Mouse (Mus musculus) v-Abl transformed pro-B cells (cell line): ENCODE measurements around the gene Tnrc6c.

Experiments used
- in situ Hi-C, 2 experiments: fragments of 400-800 bp; cut with MboI; formaldehyde crosslinking; loops; one replicate each; pipeline ENCODE4 v1.15.1; 2025; ENCODE audit not compliant: unreplicated experiment in 2 of 2

The Tnrc6c gene

GRCm38 (mm10) chr11:117667152-117667551 lies 13.1 kb downstream of the Tnrc6c start:
- in situ Hi-C loops, result no loop called here

- in situ Hi-C loops, result no loop called here
Measured at GRCm38 (mm10) chr11:117667825-117668224, 13.7 kb downstream of the Tnrc6c start.

GRCm38 (mm10) chr11:117671626-117672025 lies 17.5 kb downstream of the Tnrc6c start:
- in situ Hi-C loops, result no loop called here

- in situ Hi-C loops, result no loop called here
Measured at GRCm38 (mm10) chr11:117674531-117674930, 20.4 kb downstream of the Tnrc6c start.

DNA sequence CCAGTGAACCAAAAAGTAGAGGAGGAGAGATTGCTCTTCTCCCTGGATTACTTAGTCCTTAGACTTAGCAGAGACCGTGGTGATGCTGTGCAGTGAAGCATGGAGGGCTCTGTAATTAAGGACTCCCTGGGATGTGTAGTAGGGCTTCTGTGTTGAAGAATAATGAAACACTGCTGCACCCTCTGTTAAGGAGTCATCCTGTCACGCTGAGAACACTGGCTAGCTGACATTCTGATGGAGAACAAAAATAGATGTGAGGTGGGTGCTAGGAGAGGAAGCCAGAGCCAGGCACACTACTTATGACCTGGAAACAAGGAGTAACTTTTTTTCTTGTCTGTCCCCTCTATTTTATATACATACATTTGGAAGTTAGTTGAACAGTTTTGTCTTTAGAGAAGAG lies 22.6 kb downstream of the Tnrc6c start:
- in situ Hi-C loops, result no loop called here

GRCm38 (mm10) chr11:117677111-117677510 lies 23.0 kb downstream of the Tnrc6c start:
- in situ Hi-C loops, result no loop called here

GRCm38 (mm10) chr11:117677594-117677993 lies 23.5 kb downstream of the Tnrc6c start:
- in situ Hi-C loops, result no loop called here

- in situ Hi-C loops, result no loop called here
Measured at GRCm38 (mm10) chr11:117678155-117678554, 24.1 kb downstream of the Tnrc6c start.

GRCm38 (mm10) chr11:117678740-117679139 lies 24.7 kb downstream of the Tnrc6c start:
- in situ Hi-C loops, result no loop called here

GRCm38 (mm10) chr11:117684640-117685039 lies 30.6 kb downstream of the Tnrc6c start:
- in situ Hi-C loops, result no loop called here

DNA sequence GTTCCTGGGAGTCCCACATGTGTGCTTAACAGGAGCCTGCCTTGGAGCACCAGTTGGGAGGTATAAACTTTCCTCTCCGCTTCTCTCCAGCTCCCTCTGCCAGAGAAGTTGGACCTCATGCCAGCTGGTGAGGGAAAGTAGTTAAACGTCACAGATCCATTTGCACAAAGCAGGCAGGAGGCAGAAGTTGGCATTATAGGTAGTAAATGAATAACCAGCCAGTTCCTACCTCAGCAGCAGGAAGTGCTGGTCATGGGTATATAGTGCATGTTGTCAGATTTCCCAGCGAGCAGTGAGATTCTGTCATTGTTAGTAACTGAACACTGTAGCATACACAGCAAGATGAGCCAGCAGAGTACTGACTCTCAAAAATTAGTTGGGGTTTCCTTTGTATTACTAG lies 31.4 kb downstream of the Tnrc6c start:
- in situ Hi-C loops, result no loop called here

GRCm38 (mm10) chr11:117686021-117686420 lies 31.9 kb downstream of the Tnrc6c start:
- in situ Hi-C loops, result no loop called here

DNA sequence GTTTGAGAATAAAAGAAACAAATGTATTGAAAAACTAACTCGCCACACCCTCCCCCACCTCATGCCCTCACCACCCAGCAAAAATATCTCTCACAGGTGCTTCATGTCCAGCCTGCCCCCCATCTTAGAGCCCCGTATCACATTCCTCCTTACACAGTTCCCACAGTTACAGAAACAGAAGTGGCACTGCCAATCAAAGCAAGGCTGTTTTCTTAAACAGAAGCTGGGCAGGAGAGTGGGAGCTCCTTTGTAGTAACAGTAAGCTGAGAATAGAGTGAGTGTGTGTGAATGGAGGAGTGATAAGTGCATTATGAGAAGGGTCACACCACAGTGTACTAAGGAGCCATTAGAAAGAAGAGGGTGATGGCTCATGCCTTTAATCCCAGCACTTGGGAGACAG lies 34.5 kb downstream of the Tnrc6c start:
- in situ Hi-C loops, result no loop called here

DNA sequence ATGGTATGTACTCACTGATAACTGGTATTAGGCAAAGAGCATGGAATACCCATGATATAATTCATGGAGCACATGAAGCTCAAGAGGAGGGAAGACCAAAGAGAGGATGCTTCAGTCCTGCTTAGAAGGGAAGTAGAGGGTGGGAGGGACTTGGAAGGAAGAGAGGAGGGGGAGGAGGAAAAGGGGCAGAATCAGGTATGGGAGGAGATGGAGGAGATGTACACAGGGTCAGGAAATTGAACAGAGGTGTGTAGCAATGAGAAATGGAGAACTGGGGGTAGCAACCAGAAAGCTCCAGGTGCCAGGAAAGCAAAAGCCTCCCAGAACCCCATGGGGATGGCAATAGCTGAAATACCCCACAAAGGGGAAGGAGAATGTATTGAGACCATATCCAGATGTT lies 37.2 kb downstream of the Tnrc6c start:
- in situ Hi-C loops, result no loop called here

DNA sequence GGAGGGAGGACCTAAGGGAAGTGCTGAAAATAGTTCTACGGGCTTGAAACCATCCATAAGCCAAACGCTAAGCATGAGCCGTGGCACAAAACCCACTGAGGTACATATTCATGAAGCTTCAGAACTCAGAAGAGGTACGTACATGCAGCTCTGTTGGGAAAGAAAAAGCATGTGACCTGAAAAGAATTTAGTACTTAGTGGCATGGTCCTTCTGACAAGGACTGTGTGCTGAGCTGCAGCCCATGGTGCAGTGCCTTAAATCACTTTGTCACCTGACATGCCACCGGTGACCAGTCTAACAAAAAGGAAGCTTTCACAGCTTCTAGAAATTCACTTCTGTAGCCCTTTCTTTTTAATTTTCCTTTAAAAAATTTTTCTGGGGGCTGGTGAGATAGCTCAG lies 40.0 kb downstream of the Tnrc6c start:
- in situ Hi-C loops, result no loop called here

DNA sequence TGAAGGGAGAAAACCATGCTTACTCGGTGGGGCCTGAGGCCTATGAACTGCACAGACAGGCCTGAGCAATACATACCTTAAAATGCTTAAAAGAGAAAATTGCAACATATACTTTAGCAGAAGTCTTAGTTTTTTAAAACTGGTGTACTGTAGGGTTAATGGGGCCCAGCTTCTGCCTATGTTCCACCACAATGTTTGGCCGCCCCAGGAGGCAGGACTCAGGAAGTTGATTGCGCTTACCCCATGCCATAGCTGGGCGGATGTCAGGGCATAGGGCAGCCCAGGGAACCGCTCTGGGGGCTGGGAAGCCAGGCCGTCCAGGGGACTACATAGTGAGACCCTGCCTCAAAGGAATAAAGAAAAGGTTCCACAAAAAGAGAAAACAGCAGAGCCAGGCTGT lies 42.5 kb downstream of the Tnrc6c start:
- in situ Hi-C loops, result no loop called here

- in situ Hi-C loops, result loop anchor here (10.0 kb wide), 1 partner anchor 316 kb away; no protein-coding TSS in a partner anchor
Measured at GRCm38 (mm10) chr11:117700871-117701270, 46.8 kb downstream of the Tnrc6c start.

DNA sequence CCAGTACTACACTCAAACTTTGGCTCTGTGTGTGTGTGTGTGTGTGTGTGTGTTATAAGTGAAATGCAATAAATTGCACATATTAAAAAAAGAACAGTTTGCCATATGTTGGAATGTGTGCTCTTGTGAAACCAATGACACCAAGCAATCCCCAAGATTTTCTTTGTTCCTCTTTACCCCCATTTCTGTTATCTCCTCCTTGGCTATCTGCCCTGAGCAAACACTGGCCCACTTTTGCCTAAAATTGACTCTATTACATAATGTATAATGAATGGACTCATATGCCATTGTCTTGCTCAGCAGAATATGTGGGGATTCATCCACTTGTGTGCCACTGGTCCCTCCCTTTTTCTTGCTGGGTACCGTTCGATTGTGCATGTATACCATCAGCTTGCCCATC lies 52.2 kb downstream of the Tnrc6c start:
- in situ Hi-C loops, result loop anchor here (5.0 to 10.0 kb wide), 3 partner anchors 81 to 321 kb away; no protein-coding TSS in a partner anchor

GRCm38 (mm10) chr11:117707238-117707637 lies 53.1 kb downstream of the Tnrc6c start:
- in situ Hi-C loops, result loop anchor here (5.0 to 10.0 kb wide), 3 partner anchors 80 to 322 kb away; no protein-coding TSS in a partner anchor

DNA sequence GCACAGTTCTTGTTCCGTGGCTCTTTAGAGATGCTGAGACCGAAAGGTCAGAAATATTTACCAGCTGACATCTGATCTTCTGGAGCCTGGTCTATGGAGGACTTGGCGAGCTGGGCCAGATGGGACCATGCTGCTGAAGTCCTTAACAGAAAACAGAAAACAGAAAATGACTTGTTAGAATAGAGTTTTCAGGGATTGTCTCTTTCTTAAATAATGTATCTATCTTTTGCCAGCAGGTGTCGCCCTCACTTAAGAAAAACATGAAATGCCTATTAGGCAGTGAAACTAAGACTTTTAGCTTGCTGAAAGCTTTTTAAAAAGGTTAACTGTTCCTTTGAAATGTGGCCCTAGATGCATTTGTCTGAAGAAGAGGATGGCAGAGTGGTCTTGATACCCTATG lies 55.2 kb downstream of the Tnrc6c start:
- in situ Hi-C loops, result loop anchor here (5.0 to 10.0 kb wide), 3 partner anchors 78 to 325 kb away; no protein-coding TSS in a partner anchor

GRCm38 (mm10) chr11:117710815-117711294 lies 56.8 kb downstream of the Tnrc6c start:
- in situ Hi-C loops, result loop anchor here (5.0 kb wide), 2 partner anchors 76 to 111 kb away; no protein-coding TSS in a partner anchor

DNA sequence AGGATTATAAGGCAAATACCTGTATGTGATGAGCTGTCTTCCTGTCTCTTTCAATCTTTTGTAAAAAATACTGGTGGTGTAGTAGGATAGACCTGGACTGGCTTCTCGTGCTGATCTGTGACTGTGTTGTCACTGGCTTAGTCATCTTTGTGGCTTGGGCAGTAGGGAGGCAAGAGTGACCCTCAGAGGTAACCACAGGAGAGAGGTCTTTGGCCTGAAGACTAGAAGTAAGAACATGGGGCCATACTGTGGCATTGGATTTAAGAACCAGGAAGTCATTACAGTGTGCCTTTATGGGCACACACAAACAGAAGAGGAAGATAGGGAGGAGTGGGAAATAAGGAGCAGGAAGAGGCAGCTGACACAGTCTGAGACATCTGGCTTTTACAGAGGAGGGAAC lies 58.0 kb downstream of the Tnrc6c start:
- in situ Hi-C loops, result loop anchor here (5.0 kb wide), 2 partner anchors 75 to 110 kb away; no protein-coding TSS in a partner anchor

DNA sequence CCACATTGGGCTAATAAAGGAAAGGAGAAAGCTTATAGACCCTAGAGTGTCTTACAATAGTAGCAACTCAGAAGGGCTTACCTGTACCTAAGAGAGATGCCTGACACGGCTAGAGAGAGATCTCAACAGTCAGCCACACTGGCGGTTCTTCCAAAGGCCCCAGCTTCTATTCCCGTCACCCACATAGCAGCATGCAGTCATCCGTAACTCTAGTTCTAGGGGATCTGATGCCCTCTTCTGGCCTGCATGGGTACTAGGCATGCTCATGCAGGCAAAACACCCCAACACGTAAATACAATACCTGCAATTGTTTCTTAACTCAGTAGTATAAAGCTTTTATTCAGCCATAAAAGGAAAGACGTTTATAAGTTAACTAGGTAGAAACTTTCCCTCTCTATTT lies 59.3 kb downstream of the Tnrc6c start:
- in situ Hi-C loops, result loop anchor here (5.0 kb wide), 2 partner anchors 74 to 109 kb away; no protein-coding TSS in a partner anchor
